Mouse (Mus musculus): ENCODE measurements around the gene Eva1a. TPM values are rescaled to one million over a fixed set of nuclear protein-coding genes. Genes with fewer than 3 reads are reported as not detected.

Gene Eva1a
- polyA plus RNA-seq, 1 experiment = 0.79 TPM

GRCm38 (mm10) chr6:82043634-82044033 is 2.8 kb downstream of the Eva1a start:
- Histone ChIP-seq H3K4me1 (ENCODE audit: control insufficient read depth, insufficient read depth, low read length) (peaks cover 2% of the 10 kb centered on the region), H3K36me3 (ENCODE audit: control insufficient read depth, insufficient read depth, low read length, poor library complexity, severe bottlenecking) (no peaks in the 10 kb centered on the region), H3K9ac (ENCODE audit: low read depth, poor library complexity, severe bottlenecking) (no peak overlapping the region), H3K27me3 (ENCODE audit: control insufficient read depth, insufficient read depth, low read length, poor library complexity, severe bottlenecking) (no peaks in the 10 kb centered on the region), H3K27ac (ENCODE audit: insufficient read depth, low read length) (no peak overlapping the region), H3K9me3 (replicated peaks; ENCODE audit: control insufficient read depth, insufficient read depth, low read length, poor library complexity, severe bottlenecking) (no peaks in the 10 kb centered on the region), H3K4me3 (ENCODE audit: low read depth, low read length) (no peak overlapping the region)
- TF ChIP-seq EP300 (IDR thresholded peaks at IDR 0.05; ENCODE audit: insufficient read depth, low read depth, low read length) (no peak), CTCF (IDR thresholded peaks at IDR 0.05; ENCODE audit: low read depth, low read length) (no peak), POLR2A (IDR thresholded peaks at IDR 0.05; ENCODE audit: insufficient read depth, low read length) (no peak)

- Histone ChIP-seq H3K9ac (ENCODE audit: low read depth, poor library complexity, severe bottlenecking) (no peak overlapping the region), H3K4me1 (ENCODE audit: control insufficient read depth, insufficient read depth, low read length) (peaks cover 2% of the 10 kb centered on the region), H3K27me3 (ENCODE audit: control insufficient read depth, insufficient read depth, low read length, poor library complexity, severe bottlenecking) (no peaks in the 10 kb centered on the region), H3K36me3 (ENCODE audit: control insufficient read depth, insufficient read depth, low read length, poor library complexity, severe bottlenecking) (no peaks in the 10 kb centered on the region), H3K4me3 (ENCODE audit: low read depth, low read length) (no peak overlapping the region), H3K27ac (ENCODE audit: insufficient read depth, low read length) (no peak overlapping the region), H3K9me3 (replicated peaks; ENCODE audit: control insufficient read depth, insufficient read depth, low read length, poor library complexity, severe bottlenecking) (no peaks in the 10 kb centered on the region)
- TF ChIP-seq POLR2A (IDR thresholded peaks at IDR 0.05; ENCODE audit: insufficient read depth, low read length) = no peak
- TF ChIP-seq EP300 (IDR thresholded peaks at IDR 0.05; ENCODE audit: insufficient read depth, low read depth, low read length) = no peak
- no peak for TF ChIP-seq CTCF (IDR thresholded peaks at IDR 0.05; ENCODE audit: low read depth, low read length)
Observed at GRCm38 (mm10) chr6:82044509-82044908, 3.7 kb downstream of the Eva1a start.

GRCm38 (mm10) chr6:82047977-82048376 is 7.1 kb downstream of the Eva1a start:
- H3K9ac ChIP-seq (ENCODE audit: low read depth, poor library complexity, severe bottlenecking) = no peak overlapping the region
- no peak overlapping the region for H3K27ac ChIP-seq (ENCODE audit: insufficient read depth, low read length)
- H3K4me1 ChIP-seq (ENCODE audit: control insufficient read depth, insufficient read depth, low read length) = peaks cover 2% of the 10 kb centered on the region
- H3K4me3 ChIP-seq (ENCODE audit: low read depth, low read length) = no peak overlapping the region
- no peaks in the 10 kb centered on the region for H3K9me3 ChIP-seq (replicated peaks; ENCODE audit: control insufficient read depth, insufficient read depth, low read length, poor library complexity, severe bottlenecking)
- no peaks in the 10 kb centered on the region for H3K36me3 ChIP-seq (ENCODE audit: control insufficient read depth, insufficient read depth, low read length, poor library complexity, severe bottlenecking)
- TF ChIP-seq EP300 (IDR thresholded peaks at IDR 0.05; ENCODE audit: insufficient read depth, low read depth, low read length) (no peak), CTCF (IDR thresholded peaks at IDR 0.05; ENCODE audit: low read depth, low read length) (no peak), POLR2A (IDR thresholded peaks at IDR 0.05; ENCODE audit: insufficient read depth, low read length) (no peak)
- no peaks in the 10 kb centered on the region for H3K27me3 ChIP-seq (ENCODE audit: control insufficient read depth, insufficient read depth, low read length, poor library complexity, severe bottlenecking)

GRCm38 (mm10) chr6:82050201-82050600 is 9.4 kb downstream of the Eva1a start:
- Histone ChIP-seq H3K9me3 (replicated peaks; ENCODE audit: control insufficient read depth, insufficient read depth, low read length, poor library complexity, severe bottlenecking) (no peaks in the 10 kb centered on the region), H3K27me3 (ENCODE audit: control insufficient read depth, insufficient read depth, low read length, poor library complexity, severe bottlenecking) (no peaks in the 10 kb centered on the region), H3K9ac (ENCODE audit: low read depth, poor library complexity, severe bottlenecking) (no peak overlapping the region), H3K4me3 (ENCODE audit: low read depth, low read length) (no peak overlapping the region), H3K36me3 (ENCODE audit: control insufficient read depth, insufficient read depth, low read length, poor library complexity, severe bottlenecking) (no peaks in the 10 kb centered on the region), H3K27ac (ENCODE audit: insufficient read depth, low read length) (no peak overlapping the region), H3K4me1 (ENCODE audit: control insufficient read depth, insufficient read depth, low read length) (no peaks in the 10 kb centered on the region)
- TF ChIP-seq EP300 (IDR thresholded peaks at IDR 0.05; ENCODE audit: insufficient read depth, low read depth, low read length) = no peak
- no peak for TF ChIP-seq CTCF (IDR thresholded peaks at IDR 0.05; ENCODE audit: low read depth, low read length)
- TF ChIP-seq POLR2A (IDR thresholded peaks at IDR 0.05; ENCODE audit: insufficient read depth, low read length) = no peak

- TF ChIP-seq CTCF (IDR thresholded peaks at IDR 0.05; ENCODE audit: low read depth, low read length) = no peak
- TF ChIP-seq EP300 (IDR thresholded peaks at IDR 0.05; ENCODE audit: insufficient read depth, low read depth, low read length) = no peak
- TF ChIP-seq POLR2A (IDR thresholded peaks at IDR 0.05; ENCODE audit: insufficient read depth, low read length) = no peak
- no peaks in the 10 kb centered on the region for H3K9me3 ChIP-seq (replicated peaks; ENCODE audit: control insufficient read depth, insufficient read depth, low read length, poor library complexity, severe bottlenecking)
- H3K27ac ChIP-seq (ENCODE audit: insufficient read depth, low read length) = no peak overlapping the region
- H3K27me3 ChIP-seq (ENCODE audit: control insufficient read depth, insufficient read depth, low read length, poor library complexity, severe bottlenecking) = no peaks in the 10 kb centered on the region
- no peaks in the 10 kb centered on the region for H3K36me3 ChIP-seq (ENCODE audit: control insufficient read depth, insufficient read depth, low read length, poor library complexity, severe bottlenecking)
- no peak overlapping the region for H3K9ac ChIP-seq (ENCODE audit: low read depth, poor library complexity, severe bottlenecking)
- no peak overlapping the region for H3K4me3 ChIP-seq (ENCODE audit: low read depth, low read length)
- no peaks in the 10 kb centered on the region for H3K4me1 ChIP-seq (ENCODE audit: control insufficient read depth, insufficient read depth, low read length)
Observed at GRCm38 (mm10) chr6:82051569-82051968, 10.7 kb downstream of the Eva1a start.

- no peaks in the 10 kb centered on the region for H3K36me3 ChIP-seq (ENCODE audit: control insufficient read depth, insufficient read depth, low read length, poor library complexity, severe bottlenecking)
- H3K27ac ChIP-seq (ENCODE audit: insufficient read depth, low read length) = no peak overlapping the region
- H3K4me1 ChIP-seq (ENCODE audit: control insufficient read depth, insufficient read depth, low read length) = no peaks in the 10 kb centered on the region
- H3K9ac ChIP-seq (ENCODE audit: low read depth, poor library complexity, severe bottlenecking) = no peak overlapping the region
- no peaks in the 10 kb centered on the region for H3K9me3 ChIP-seq (replicated peaks; ENCODE audit: control insufficient read depth, insufficient read depth, low read length, poor library complexity, severe bottlenecking)
- H3K27me3 ChIP-seq (ENCODE audit: control insufficient read depth, insufficient read depth, low read length, poor library complexity, severe bottlenecking) = no peaks in the 10 kb centered on the region
- H3K4me3 ChIP-seq (ENCODE audit: low read depth, low read length) = no peak overlapping the region
- no peak for TF ChIP-seq CTCF (IDR thresholded peaks at IDR 0.05; ENCODE audit: low read depth, low read length)
- TF ChIP-seq EP300 (IDR thresholded peaks at IDR 0.05; ENCODE audit: insufficient read depth, low read depth, low read length) = no peak
- no peak for TF ChIP-seq POLR2A (IDR thresholded peaks at IDR 0.05; ENCODE audit: insufficient read depth, low read length)
Observed at GRCm38 (mm10) chr6:82052047-82052725, 11.3 kb downstream of the Eva1a start.

Measured in ES-Bruce4 (cell line).